21 mouse cellular contexts compared by ENCODE assay signal in genomic region chr5:96827176-96827575, GRCm38 (mm10). TPM values are rescaled to one million over a fixed set of nuclear protein-coding genes. Genes with fewer than 3 reads are reported as not detected.
A peak's percentile ranks its signal among the peaks of the same experiment; 100 is the strongest.
DNase-seq lines count a peak whose midpoint lies in the region; ATAC-seq and TF ChIP-seq lines count a peak whose summit lies in the region.
"Had no signal": no experiment of that assay in that cellular context is flagged by ENCODE, and none has a peak within 500 bp of the region (broad histone marks: within the 10 kb centered on the region; RNA-seq: fewer than 3 reads in every experiment).

No protein-coding gene starts in this region.

- 0 out of 2 replicates have a peak overlapping the region, but pooled peaks have one; percentile 31 for H3K27ac ChIP-seq in gastrocnemius, adult 2 months
- no peak overlapping the region for H3K27ac ChIP-seq in midbrain, postnatal 0 days (ENCODE audit: low read depth, low read length)

- DNase-seq in gastrocnemius, adult 2 months, result no peak
- DNase-seq in gastrocnemius, postnatal 36 days, result no peak
- peak; percentile 77 for DNase-seq in ovary, adult 18-20 months (ENCODE audit: low spot score)
- DNase-seq in ovary, postnatal 14 days (ENCODE audit: low spot score), result no peak
- DNase-seq in ovary, postnatal 36 days (ENCODE audit: low spot score), result peak; percentile 59
- DNase-seq in ovary, postnatal 10 days (ENCODE audit: low spot score), result no peak
- no peak for DNase-seq in G1E (ENCODE audit: low spot score)
- DNase-seq in midbrain, postnatal 0 days (ENCODE audit: low spot score), result no peak
- DNase-seq: adrenal gland, adult 2 months; adrenal gland, adult 8-10 months; adrenal gland, postnatal 10 days; adrenal gland, postnatal 14 days; adrenal gland, postnatal 25 days; adrenal gland, postnatal 36 days; B cell, adult 2 months; cerebellum, adult 11 months; cerebellum, adult 11-12 months; cerebellum, adult 18-20 months had no signal

- H3K9ac ChIP-seq in midbrain, postnatal 0 days (replicated peaks; ENCODE audit: low read length, poor library complexity, severe bottlenecking), result no peak overlapping the region

- no peaks in the 10 kb centered on the region for H3K36me3 ChIP-seq in G1E (replicated peaks)
- H3K36me3 ChIP-seq in midbrain, postnatal 0 days (ENCODE audit: insufficient read depth, low read length), result no peaks in the 10 kb centered on the region

- peak; percentile 15; the same call in 1 of the 2 replicates for ATAC-seq in G1E (ENCODE audit: extremely low read depth, insufficient number of reproducible peaks, low FRiP score, poor library complexity, severe bottlenecking)
- no peak for ATAC-seq in midbrain, postnatal 0 days (ENCODE audit: low FRiP score)
- ATAC-seq: activated CD4-positive, CD25-positive, alpha-beta regulatory T cell, adult 4 months; CD4-positive, CD25-positive, alpha-beta regulatory T cell, adult 4 months; Patski had no signal

- H3K4me1 ChIP-seq in G1E (ENCODE audit: insufficient read depth, low read depth, low read length), result peaks cover 20% of the 10 kb centered on the region
- H3K4me1 ChIP-seq in midbrain, postnatal 0 days (ENCODE audit: insufficient read depth, low read length), result no peaks in the 10 kb centered on the region

- no peak overlapping the region for H3K4me2 ChIP-seq in midbrain, postnatal 0 days (ENCODE audit: low read depth, low read length, poor library complexity, severe bottlenecking)

- no peak overlapping the region for H3K4me3 ChIP-seq in gastrocnemius, adult 2 months
- H3K4me3 ChIP-seq in G1E (ENCODE audit: low read depth, low read length), result no peak overlapping the region
- no peak overlapping the region for H3K4me3 ChIP-seq in midbrain, postnatal 0 days (ENCODE audit: low read depth, low read length)

- peaks cover 12% of the 10 kb centered on the region for H3K27me3 ChIP-seq in G1E (ENCODE audit: insufficient read depth, low read length)
- H3K27me3 ChIP-seq in midbrain, postnatal 0 days (ENCODE audit: insufficient read depth, low read length), result no peaks in the 10 kb centered on the region
- H3K27me3 ChIP-seq: Patski had no signal

- no peaks in the 10 kb centered on the region for H3K9me3 ChIP-seq in G1E (replicated peaks)
- no peaks in the 10 kb centered on the region for H3K9me3 ChIP-seq in midbrain, postnatal 0 days (ENCODE audit: low read length)

- intact Hi-C loops in gastrocnemius, adult 2 months (cut with DNase I), result no loop called here
- intact Hi-C loops in gastrocnemius, postnatal 36 days (cut with DNase I), result no loop called here

- no peak for TF ChIP-seq CTCF in gastrocnemius, adult 2 months (IDR thresholded peaks at IDR 0.05)
- no peak for TF ChIP-seq CTCF in G1E (IDR thresholded peaks at IDR 0.05; ENCODE audit: low read depth, low read length)
- TF ChIP-seq CTCF in midbrain, postnatal 0 days (IDR thresholded peaks at IDR 0.05), result no peak

- WGBS in midbrain, postnatal 0 days, result 89% methylated on average over 1 of the region's 1 CpGs

RNA-seq across cellular contexts. Expression of gene Anxa3, which starts 34.0 kb away (rescaled TPM):
- total RNA-seq in gastrocnemius, adult 2 months (2021), result 10 to 100 TPM; 11.9 to 22.3 TPM
- 10 to 100 TPM; 13.2 to 13.3 TPM for total RNA-seq in gastrocnemius, postnatal 36 days (2021)
- total RNA-seq in G1E (2014; fragmentation: Nextera tagmentation) (not detected in 2 replicates), G1E (2017) (0.52 and 2.3 TPM in 2 replicates)
- polyA plus RNA-seq in G1E (2012), result not detected in 2 replicates
- 23.9 and 26.8 TPM in 2 replicates for total RNA-seq in midbrain, postnatal 0 days (2014; rRNA removed)
- 23.3 and 29.2 TPM in 2 replicates for polyA plus RNA-seq in midbrain, postnatal 0 days (2015; fragmentation: Nextera tagmentation; extraction: Ambion mirVana)

Comparison
In these comparisons a context has a peak if more than half of its experiments do, and no peak if none do; other contexts are left out.
1. DNase-seq: peak in ovary, adult 18-20 months (single experiment) and ovary, postnatal 36 days (single experiment); none in gastrocnemius, adult 2 months (single experiment), gastrocnemius, postnatal 36 days (0 of 2), ovary, postnatal 14 days (single experiment), ovary, postnatal 10 days (single experiment), G1E (single experiment) and midbrain, postnatal 0 days (single experiment).